Mouse (Mus musculus): Measurements from ENCODE around the gene Adam12. TPM values are rescaled to one million over a fixed set of nuclear protein-coding genes. Genes with fewer than 3 reads are reported as not detected.

Adam12 gene
- polyA plus RNA-seq, 1 experiment = 1.4 TPM

DNA sequence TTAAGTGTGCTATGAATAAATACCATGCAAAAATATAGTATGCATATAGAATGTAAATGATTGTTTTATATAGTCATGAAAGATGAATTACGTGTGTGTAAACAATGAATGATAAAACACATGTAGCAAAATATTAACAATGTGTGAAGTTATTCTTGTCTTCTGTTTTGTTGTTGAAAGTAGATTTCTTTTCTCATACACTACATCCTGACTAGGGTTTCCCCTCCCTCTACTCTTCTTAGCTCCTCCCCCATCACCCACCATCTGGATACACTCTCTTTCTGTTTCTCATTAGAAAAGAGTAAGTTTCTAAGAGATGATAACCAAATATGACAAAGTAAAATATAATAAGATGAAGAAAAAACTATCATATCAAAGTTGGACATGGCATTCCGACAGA lies 16.1 kb upstream of the Adam12 start:
- DNase-seq = no peak
- no peaks in the 10 kb centered on the region for H3K4me1 ChIP-seq (ENCODE audit: control insufficient read depth, insufficient read depth, low read length)
- TF ChIP-seq POLR2A (IDR thresholded peaks at IDR 0.05; ENCODE audit: borderline replicate concordance, insufficient read depth, low read length) (no peak), CTCF (IDR thresholded peaks at IDR 0.05; ENCODE audit: borderline replicate concordance, insufficient read depth, low read depth, low read length) (no peak)
- no peak overlapping the region for H3K27ac ChIP-seq (ENCODE audit: insufficient read depth, low read length)
- H3K27me3 ChIP-seq (ENCODE audit: control insufficient read depth, insufficient read depth, low read length) = no peaks in the 10 kb centered on the region
- H3K4me3 ChIP-seq (replicated peaks; ENCODE audit: insufficient read depth, low read depth, low read length) = no peak overlapping the region
- WGBS = 100% methylated on average over 2 of the region's 2 CpGs

DNA sequence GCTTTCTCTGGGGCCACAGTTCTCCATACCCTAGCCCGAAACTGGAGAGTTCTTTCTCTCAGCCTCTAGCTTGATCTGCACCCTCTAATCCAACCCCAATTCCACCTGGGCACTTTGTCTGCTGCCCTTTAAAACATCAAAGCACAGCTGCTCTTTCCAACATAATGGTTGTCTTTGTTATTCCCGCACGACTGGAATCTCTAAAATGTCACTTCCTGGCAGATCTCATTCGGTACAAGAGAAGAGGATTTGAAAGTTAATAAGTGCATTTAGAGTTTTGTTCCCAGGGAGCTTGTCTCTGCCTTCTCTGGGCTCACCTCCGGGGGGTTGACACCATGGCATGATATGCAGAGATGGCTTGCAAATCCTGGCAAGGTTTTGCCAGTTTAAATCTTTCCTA lies 14.7 kb upstream of the Adam12 start:
- no peaks in the 10 kb centered on the region for H3K27me3 ChIP-seq (ENCODE audit: control insufficient read depth, insufficient read depth, low read length)
- no peak overlapping the region for H3K4me3 ChIP-seq (replicated peaks; ENCODE audit: insufficient read depth, low read depth, low read length)
- DNase-seq = no peak
- TF ChIP-seq CTCF (IDR thresholded peaks at IDR 0.05; ENCODE audit: borderline replicate concordance, insufficient read depth, low read depth, low read length) = no peak
- no peak for TF ChIP-seq POLR2A (IDR thresholded peaks at IDR 0.05; ENCODE audit: borderline replicate concordance, insufficient read depth, low read length)
- H3K27ac ChIP-seq (ENCODE audit: insufficient read depth, low read length) = no peak overlapping the region
- no peaks in the 10 kb centered on the region for H3K4me1 ChIP-seq (ENCODE audit: control insufficient read depth, insufficient read depth, low read length)
- 33% methylated on average over 5 of the region's 5 CpGs for WGBS

DNA sequence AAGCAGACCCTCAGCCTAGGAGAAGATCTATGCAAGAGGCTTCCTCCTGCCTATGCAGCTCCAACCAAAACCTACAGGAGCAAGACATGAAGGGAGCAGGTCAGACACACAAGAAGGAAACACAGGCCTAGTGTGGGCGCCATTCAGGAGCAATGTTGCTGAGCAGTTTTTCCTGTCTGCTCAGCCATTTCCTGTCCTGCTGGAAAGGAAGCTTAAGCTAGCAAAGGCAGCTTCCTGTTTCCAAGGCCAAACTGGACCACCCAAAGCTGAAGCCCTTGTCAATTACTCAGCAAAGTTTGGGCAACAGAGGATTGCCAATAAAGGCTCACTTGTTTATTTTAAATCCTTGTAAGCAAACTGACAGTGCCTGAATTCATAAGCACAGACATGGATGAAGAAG lies 10.8 kb upstream of the Adam12 start:
- no peak for TF ChIP-seq POLR2A (IDR thresholded peaks at IDR 0.05; ENCODE audit: borderline replicate concordance, insufficient read depth, low read length)
- no peak for TF ChIP-seq CTCF (IDR thresholded peaks at IDR 0.05; ENCODE audit: borderline replicate concordance, insufficient read depth, low read depth, low read length)
- no peaks in the 10 kb centered on the region for H3K4me1 ChIP-seq (ENCODE audit: control insufficient read depth, insufficient read depth, low read length)
- WGBS = 95% methylated on average over 1 of the region's 1 CpGs
- no peak overlapping the region for H3K27ac ChIP-seq (ENCODE audit: insufficient read depth, low read length)
- H3K27me3 ChIP-seq (ENCODE audit: control insufficient read depth, insufficient read depth, low read length) = no peaks in the 10 kb centered on the region
- no peak for DNase-seq
- no peak overlapping the region for H3K4me3 ChIP-seq (replicated peaks; ENCODE audit: insufficient read depth, low read depth, low read length)

DNA sequence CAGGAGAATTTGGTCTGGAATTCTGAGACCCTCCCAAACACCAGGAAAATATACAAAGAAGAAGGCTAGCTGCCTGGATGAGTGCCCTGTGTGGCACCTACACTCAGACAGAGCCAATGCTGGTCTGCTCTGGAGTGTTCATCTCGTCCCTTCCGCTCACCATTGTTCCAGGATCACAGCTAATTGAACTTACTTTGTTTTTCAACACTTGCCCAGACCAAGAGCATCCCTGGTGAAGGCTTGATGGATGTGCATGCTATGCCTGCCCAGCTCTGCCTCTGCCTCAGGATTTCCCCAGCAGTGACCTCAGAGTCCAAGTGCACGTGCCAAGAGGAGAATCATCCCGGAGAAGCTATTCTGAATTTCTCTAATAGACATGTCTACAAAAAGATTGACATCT lies 9.3 kb upstream of the Adam12 start:
- Histone ChIP-seq H3K27ac (ENCODE audit: insufficient read depth, low read length) (no peak overlapping the region), H3K4me1 (ENCODE audit: control insufficient read depth, insufficient read depth, low read length) (no peaks in the 10 kb centered on the region), H3K4me3 (replicated peaks; ENCODE audit: insufficient read depth, low read depth, low read length) (no peak overlapping the region), H3K27me3 (ENCODE audit: control insufficient read depth, insufficient read depth, low read length) (no peaks in the 10 kb centered on the region)
- TF ChIP-seq CTCF (IDR thresholded peaks at IDR 0.05; ENCODE audit: borderline replicate concordance, insufficient read depth, low read depth, low read length) (no peak), POLR2A (IDR thresholded peaks at IDR 0.05; ENCODE audit: borderline replicate concordance, insufficient read depth, low read length) (no peak)
- no peak for DNase-seq
- WGBS = 77% methylated on average over 4 of the region's 4 CpGs

GRCm38 (mm10) chr7:134240579-134240978 lies 8.6 kb upstream of the Adam12 start:
- DNase-seq = no peak
- no peaks in the 10 kb centered on the region for H3K4me1 ChIP-seq (ENCODE audit: control insufficient read depth, insufficient read depth, low read length)
- H3K27ac ChIP-seq (ENCODE audit: insufficient read depth, low read length) = no peak overlapping the region
- no peaks in the 10 kb centered on the region for H3K27me3 ChIP-seq (ENCODE audit: control insufficient read depth, insufficient read depth, low read length)
- no peak for TF ChIP-seq POLR2A (IDR thresholded peaks at IDR 0.05; ENCODE audit: borderline replicate concordance, insufficient read depth, low read length)
- no peak for TF ChIP-seq CTCF (IDR thresholded peaks at IDR 0.05; ENCODE audit: borderline replicate concordance, insufficient read depth, low read depth, low read length)
- no peak overlapping the region for H3K4me3 ChIP-seq (replicated peaks; ENCODE audit: insufficient read depth, low read depth, low read length)
- 93% methylated on average over 1 of the region's 1 CpGs for WGBS

GRCm38 (mm10) chr7:134238863-134239262 lies 6.9 kb upstream of the Adam12 start:
- TF ChIP-seq CTCF (IDR thresholded peaks at IDR 0.05; ENCODE audit: borderline replicate concordance, insufficient read depth, low read depth, low read length) (no peak), POLR2A (IDR thresholded peaks at IDR 0.05; ENCODE audit: borderline replicate concordance, insufficient read depth, low read length) (no peak)
- Histone ChIP-seq H3K4me1 (ENCODE audit: control insufficient read depth, insufficient read depth, low read length) (no peaks in the 10 kb centered on the region), H3K27me3 (ENCODE audit: control insufficient read depth, insufficient read depth, low read length) (no peaks in the 10 kb centered on the region), H3K4me3 (replicated peaks; ENCODE audit: insufficient read depth, low read depth, low read length) (no peak overlapping the region), H3K27ac (ENCODE audit: insufficient read depth, low read length) (no peak overlapping the region)
- WGBS = 98% methylated on average over 3 of the region's 3 CpGs
- no peak for DNase-seq

GRCm38 (mm10) chr7:134237356-134237755 lies 5.4 kb upstream of the Adam12 start:
- Histone ChIP-seq H3K27ac (ENCODE audit: insufficient read depth, low read length) (no peak overlapping the region), H3K4me3 (replicated peaks; ENCODE audit: insufficient read depth, low read depth, low read length) (no peak overlapping the region), H3K27me3 (ENCODE audit: control insufficient read depth, insufficient read depth, low read length) (no peaks in the 10 kb centered on the region), H3K4me1 (ENCODE audit: control insufficient read depth, insufficient read depth, low read length) (no peaks in the 10 kb centered on the region)
- DNase-seq = no peak
- WGBS = 70% methylated on average over 2 of the region's 2 CpGs
- no peak for TF ChIP-seq CTCF (IDR thresholded peaks at IDR 0.05; ENCODE audit: borderline replicate concordance, insufficient read depth, low read depth, low read length)
- TF ChIP-seq POLR2A (IDR thresholded peaks at IDR 0.05; ENCODE audit: borderline replicate concordance, insufficient read depth, low read length) = no peak

DNA sequence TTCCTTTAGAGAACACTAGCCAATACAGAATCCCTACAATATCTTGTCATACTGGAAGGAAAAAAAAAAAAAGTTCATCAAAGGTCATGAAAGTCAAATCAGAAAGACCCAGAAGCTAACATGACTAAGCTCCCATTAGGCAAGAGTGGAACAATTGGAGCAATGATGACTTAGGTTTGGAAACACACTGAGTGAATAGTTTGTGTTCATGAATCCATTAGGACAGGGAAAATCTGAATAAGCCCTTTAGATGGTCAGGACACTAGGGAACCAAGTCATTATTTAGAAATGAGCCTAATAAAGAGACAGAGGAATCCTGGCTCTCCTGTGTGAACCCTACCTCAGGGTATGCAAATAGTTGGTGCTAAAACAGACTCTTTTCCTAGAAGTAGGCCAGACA lies 4.8 kb upstream of the Adam12 start:
- H3K27me3 ChIP-seq (ENCODE audit: control insufficient read depth, insufficient read depth, low read length) = no peaks in the 10 kb centered on the region
- no peak for DNase-seq
- TF ChIP-seq CTCF (IDR thresholded peaks at IDR 0.05; ENCODE audit: borderline replicate concordance, insufficient read depth, low read depth, low read length) (no peak), POLR2A (IDR thresholded peaks at IDR 0.05; ENCODE audit: borderline replicate concordance, insufficient read depth, low read length) (no peak)
- H3K4me1 ChIP-seq (ENCODE audit: control insufficient read depth, insufficient read depth, low read length) = no peaks in the 10 kb centered on the region
- H3K4me3 ChIP-seq (replicated peaks; ENCODE audit: insufficient read depth, low read depth, low read length) = no peak overlapping the region
- H3K27ac ChIP-seq (ENCODE audit: insufficient read depth, low read length) = no peak overlapping the region

All from cerebellum, adult 2 months (tissue).